Mouse (Mus musculus) intestine, embryonic 14.5 days (tissue): ENCODE results near the gene Chml. TPM values are rescaled to one million over a fixed set of nuclear protein-coding genes. Genes with fewer than 3 reads are reported as not detected.

Experiments used
- ATAC-seq: fragments of 200-750 bp; cut with Nextera tagmentation; replicated peaks from 2 replicates; pipeline ENCODE4 v1.8.0; 2017; ENCODE audit warnings: low read depth, moderate number of reproducible peaks, moderate TSS enrichment, moderate library complexity; ENCODE audit not compliant: low FRiP score, low TSS enrichment
- DNase-seq: peaks from one replicate; pipeline ENCODE4 v3.0.0-alpha.2; 2018; ENCODE audit warnings: low spot score
- H3K27ac ChIP-seq: fragments of 300-500 bp; sonication (generic); 2 replicates; pipeline ENCODE4 v1.5.1; 2014; ENCODE audit warnings: low read depth, mild to moderate bottlenecking, control low read depth
- H3K27me3 ChIP-seq: fragments of 300-500 bp; sonication (generic); replicated peaks from 2 replicates; pipeline ENCODE4 v1.6.1; 2014; ENCODE audit warnings: low read length, control low read depth; ENCODE audit not compliant: control insufficient read depth, insufficient read depth
- H3K36me3 ChIP-seq: fragments of 300-500 bp; sonication (generic); 2 replicates; pipeline ENCODE4 v1.6.1; 2014; ENCODE audit warnings: low read length, control low read depth; ENCODE audit not compliant: control insufficient read depth, insufficient read depth
- H3K4me1 ChIP-seq: fragments of 300-500 bp; sonication (generic); replicated peaks from 2 replicates; pipeline ENCODE4 v1.6.1; 2014; ENCODE audit warnings: low read length, control low read depth, mixed read lengths; ENCODE audit not compliant: control insufficient read depth, insufficient read depth
- H3K4me2 ChIP-seq: fragments of 300-500 bp; sonication (generic); 2 replicates; pipeline ENCODE4 v1.6.1; 2014; ENCODE audit warnings: low read length
- H3K4me3 ChIP-seq: fragments of 300-500 bp; sonication (generic); 2 replicates; pipeline ENCODE4 v1.5.1; 2014; ENCODE audit warnings: low read depth, low read length, control low read depth, mixed read lengths
- H3K9ac ChIP-seq: fragments of 300-500 bp; sonication (generic); 2 replicates; pipeline ENCODE4 v1.6.1; 2014; ENCODE audit warnings: mild to moderate bottlenecking, low read length
- H3K9me3 ChIP-seq: fragments of 300-500 bp; sonication (generic); 2 replicates; pipeline ENCODE4 v1.6.1; 2016; ENCODE audit warnings: low read length, control low read depth; ENCODE audit not compliant: control insufficient read depth
- WGBS: fragments of 180-500 bp; shearing (Covaris S2); extraction: QIAGEN DNeasy Blood & Tissue Kit; methylation state at CpG from one replicate; pipeline ENCODE4 v1.1.7; 2014; 5-methylcytosine and 5-hydroxymethylcytosine counted together
- polyA plus RNA-seq: library from polyadenylated mRNA; unstranded; fragments of >200 nt; fragmentation: Nextera tagmentation; extraction: Ambion mirVana; gene quantifications from 2 replicates; pipeline ENCODE4 v1.2.1, GENCODE M21; 2014

Gene Chml
- polyA plus RNA-seq, 1 experiment from 2014 or later: 4.2 TPM

GRCm38 (mm10) chr1:175643496-175644265, 49.0 kb downstream of the Chml start:
- H3K9ac ChIP-seq: no peak overlapping the region
- no peaks in the 10 kb centered on the region for H3K9me3 ChIP-seq
- WGBS: 69% methylated on average over 5 of the region's 5 CpGs
- DNase-seq: no peak
- no peaks in the 10 kb centered on the region for H3K4me1 ChIP-seq
- no peaks in the 10 kb centered on the region for H3K36me3 ChIP-seq
- no peak overlapping the region for H3K4me2 ChIP-seq
- H3K27ac ChIP-seq: no peak overlapping the region
- ATAC-seq: no peak
- H3K4me3 ChIP-seq: no peak overlapping the region
- H3K27me3 ChIP-seq: no peaks in the 10 kb centered on the region

- Histone ChIP-seq H3K9me3 (no peaks in the 10 kb centered on the region), H3K36me3 (no peaks in the 10 kb centered on the region), H3K4me3 (no peak overlapping the region), H3K4me2 (no peak overlapping the region), H3K27me3 (no peaks in the 10 kb centered on the region), H3K4me1 (no peaks in the 10 kb centered on the region), H3K9ac (no peak overlapping the region), H3K27ac (no peak overlapping the region)
- ATAC-seq (no peak), DNase-seq (no peak)
- 77% methylated on average over 6 of the region's 6 CpGs for WGBS
These were observed 52.1 kb downstream of the Chml start for GRCm38 (mm10) chr1:175640435-175641150.

DNA sequence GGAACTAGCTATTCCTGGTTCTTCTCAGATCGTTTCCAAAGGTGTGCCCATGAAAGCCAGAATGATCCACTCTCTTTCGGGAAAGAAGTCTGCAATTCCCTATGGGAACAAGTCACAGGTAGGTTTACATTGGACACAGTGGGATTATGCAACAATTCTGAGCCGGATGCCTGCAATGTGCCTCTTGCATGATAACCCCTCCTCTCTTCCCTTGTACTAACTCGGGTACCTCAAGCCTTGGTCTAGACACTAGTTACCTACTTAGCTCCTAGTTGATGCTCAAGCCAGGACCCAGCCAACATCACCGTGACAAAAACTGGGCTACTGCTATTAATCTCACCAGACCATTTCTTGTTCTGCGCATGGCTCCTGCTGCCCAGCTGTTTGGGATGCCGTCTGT, 53.6 kb downstream of the Chml start:
- WGBS: 84% methylated on average over 7 of the region's 7 CpGs
- Histone ChIP-seq H3K4me1 (no peaks in the 10 kb centered on the region), H3K36me3 (no peaks in the 10 kb centered on the region), H3K4me3 (no peak overlapping the region), H3K27me3 (no peaks in the 10 kb centered on the region), H3K27ac (no peak overlapping the region), H3K9ac (no peak overlapping the region), H3K4me2 (no peak overlapping the region), H3K9me3 (no peaks in the 10 kb centered on the region)
- no peak for ATAC-seq
- DNase-seq: no peak

DNA sequence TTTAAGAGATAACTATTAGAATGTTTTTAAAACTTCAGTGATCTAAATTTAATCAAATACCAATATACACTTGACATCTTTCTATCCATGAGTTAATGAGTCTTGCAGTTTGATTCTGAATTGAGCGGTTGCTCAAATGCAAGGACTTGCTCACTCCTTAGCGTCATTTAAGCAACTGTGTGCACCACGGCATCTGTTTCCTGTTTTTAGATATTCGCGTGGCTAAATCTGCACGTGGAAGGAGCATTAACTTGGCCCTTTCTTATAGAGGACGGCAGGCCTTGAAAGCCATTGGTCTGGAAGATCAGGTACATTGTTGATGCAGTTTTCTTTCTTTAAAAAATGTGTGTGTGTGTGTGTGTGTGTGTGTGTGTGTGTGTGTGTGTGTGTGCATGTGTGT, 55.0 kb downstream of the Chml start:
- Histone ChIP-seq H3K36me3 (no peaks in the 10 kb centered on the region), H3K9me3 (no peaks in the 10 kb centered on the region), H3K4me3 (no peak overlapping the region), H3K4me1 (no peaks in the 10 kb centered on the region), H3K4me2 (no peak overlapping the region), H3K27ac (no peak overlapping the region), H3K9ac (no peak overlapping the region), H3K27me3 (no peaks in the 10 kb centered on the region)
- 80% methylated on average over 7 of the region's 7 CpGs for WGBS
- DNase-seq: no peak
- no peak for ATAC-seq

DNA sequence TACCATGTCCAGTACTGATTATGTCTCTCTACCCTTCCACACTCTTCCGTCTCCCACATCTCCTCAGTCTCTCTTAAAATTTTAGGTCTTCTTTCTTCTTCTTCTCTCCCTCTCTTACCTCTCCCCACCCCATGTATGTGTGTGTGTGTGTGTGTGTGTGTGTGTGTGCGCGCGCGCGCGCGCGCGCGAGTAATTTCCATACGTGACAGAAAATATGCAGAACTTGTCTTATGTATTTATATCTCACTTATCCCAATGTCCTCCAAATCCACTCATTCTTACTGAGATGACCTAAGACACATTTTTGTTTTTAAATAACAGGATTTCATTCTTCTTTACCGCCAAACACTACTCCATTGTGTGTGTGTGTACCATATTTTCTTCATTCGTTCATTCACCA, 60.2 kb downstream of the Chml start:
- no peaks in the 10 kb centered on the region for H3K27me3 ChIP-seq
- H3K36me3 ChIP-seq: no peaks in the 10 kb centered on the region
- WGBS: 95% methylated on average over 14 of the region's 14 CpGs
- H3K9me3 ChIP-seq: no peaks in the 10 kb centered on the region
- no peaks in the 10 kb centered on the region for H3K4me1 ChIP-seq
- no peak for ATAC-seq
- no peak overlapping the region for H3K27ac ChIP-seq
- H3K9ac ChIP-seq: no peak overlapping the region
- H3K4me3 ChIP-seq: no peak overlapping the region
- no peak overlapping the region for H3K4me2 ChIP-seq
- DNase-seq: no peak

Other genes starting within 250 kb of the Chml start
- gene Rgs7, start 200.4 kb downstream of the Chml start, polyA plus RNA-seq: 2.4 and 2.7 TPM in 2 replicates
- gene Kmo, start 72.5 kb downstream of the Chml start, polyA plus RNA-seq: 0.26 and 0.46 TPM in 2 replicates
- 151 and 153 TPM in 2 replicates for gene Fh1, start 67.3 kb downstream of the Chml start, polyA plus RNA-seq
- 8.5 and 11.3 TPM in 2 replicates for gene Opn3, start 125 bp downstream of the Chml start, polyA plus RNA-seq
- gene Wdr64, start 5.7 kb upstream of the Chml start, polyA plus RNA-seq: not detected in 2 replicates
- gene Exo1, start 187.7 kb upstream of the Chml start, polyA plus RNA-seq: 79.7 and 84.9 TPM in 2 replicates
- 0.14 TPM in 1 of 2 replicates, not detected in the other for gene Gm38100, start 227.4 kb upstream of the Chml start, polyA plus RNA-seq